Mouse (Mus musculus) heart, adult 2 months (tissue): ENCODE measurements around the gene Zfp367. TPM values are rescaled to one million over a fixed set of nuclear protein-coding genes. Genes with fewer than 3 reads are reported as not detected.
A peak's percentile ranks its signal among the peaks of the same experiment; 100 is the strongest.

Experiments
- DNase-seq, 2 experiments: peaks; one replicate each; pipeline ENCODE4 v3.0.0; 2021
- H3K27ac ChIP-seq: fragments of 200-600 bp; 2 replicates; pipeline ENCODE4 v1.8.1; 2022
- H3K27me3 ChIP-seq: fragments of 200-500 bp; 2 replicates; pipeline ENCODE4 v1.6.1; 2012; ENCODE audit warnings: mild to moderate bottlenecking, low read length, inconsistent platforms, mixed read lengths; ENCODE audit not compliant: control insufficient read depth, insufficient read depth
- H3K36me3 ChIP-seq: fragments of 200-500 bp; 2 replicates; pipeline ENCODE4 v1.6.1; 2012; ENCODE audit warnings: low read length, inconsistent platforms; ENCODE audit not compliant: control insufficient read depth, insufficient read depth
- H3K4me1 ChIP-seq: fragments of 200-500 bp; 2 replicates; pipeline ENCODE4 v1.6.1; 2011; ENCODE audit warnings: low read length; ENCODE audit not compliant: control insufficient read depth, insufficient read depth
- H3K4me3 ChIP-seq: fragments of 200-600 bp; 2 replicates; pipeline ENCODE4 v1.8.1; 2022
- H3K79me2 ChIP-seq: fragments of 200-500 bp; replicated peaks from 2 replicates; pipeline ENCODE4 v1.6.1; 2012; ENCODE audit warnings: mild to moderate bottlenecking, inconsistent platforms, low read length, moderate library complexity, mixed read lengths; ENCODE audit not compliant: control insufficient read depth, insufficient read depth
- H3K9ac ChIP-seq: fragments of 200-500 bp; 2 replicates; pipeline ENCODE4 v1.6.1; 2012; ENCODE audit warnings: low read depth, mild to moderate bottlenecking, control low read depth, inconsistent platforms, low read length, mixed read lengths
- CTCF ChIP-seq: fragments of 200-600 bp; IDR thresholded peaks from 2 replicates; pipeline ENCODE4 v1.8.1; 2022; ENCODE audit warnings: antibody characterized with exemption, mild to moderate bottlenecking, moderate library complexity
- EP300 ChIP-seq: fragments of 200-500 bp; IDR thresholded peaks from 2 replicates; pipeline ENCODE4 v1.6.1; 2011; ENCODE audit warnings: low read depth, low read length, control low read depth; ENCODE audit not compliant: insufficient read depth
- POLR2A ChIP-seq: fragments of 200-500 bp; IDR thresholded peaks from 2 replicates; pipeline ENCODE4 v1.6.1; 2011; ENCODE audit warnings: mild to moderate bottlenecking, low read depth, low read length, control low read depth; ENCODE audit not compliant: insufficient read depth
- WGBS: fragments of 180-500 bp; shearing (Covaris S2); methylation state at CpG from one replicate; pipeline ENCODE4 v1.1.7; 2018; 5-methylcytosine and 5-hydroxymethylcytosine counted together
- intact Hi-C: fragments of 180-260 bp; cut with DNase I; formaldehyde crosslinking; loops from one replicate; pipeline ENCODE4 v1.15.1; 2025
- polyA plus RNA-seq: library from polyadenylated mRNA; depleted of rRNA; stranded (reverse); fragments of >200 nt; gene quantifications from 2 replicates; pipeline ENCODE4 v1.2.3, GENCODE M21; 2012
- total RNA-seq, 2 experiments: library from RNA; stranded (reverse); gene quantifications; 2 replicates each; pipeline ENCODE4 v1.2.3; 2021

The Zfp367 gene
- total and polyA plus RNA-seq, 3 experiments: 14.4 to 23.0 (median 20.9) TPM

DNA sequence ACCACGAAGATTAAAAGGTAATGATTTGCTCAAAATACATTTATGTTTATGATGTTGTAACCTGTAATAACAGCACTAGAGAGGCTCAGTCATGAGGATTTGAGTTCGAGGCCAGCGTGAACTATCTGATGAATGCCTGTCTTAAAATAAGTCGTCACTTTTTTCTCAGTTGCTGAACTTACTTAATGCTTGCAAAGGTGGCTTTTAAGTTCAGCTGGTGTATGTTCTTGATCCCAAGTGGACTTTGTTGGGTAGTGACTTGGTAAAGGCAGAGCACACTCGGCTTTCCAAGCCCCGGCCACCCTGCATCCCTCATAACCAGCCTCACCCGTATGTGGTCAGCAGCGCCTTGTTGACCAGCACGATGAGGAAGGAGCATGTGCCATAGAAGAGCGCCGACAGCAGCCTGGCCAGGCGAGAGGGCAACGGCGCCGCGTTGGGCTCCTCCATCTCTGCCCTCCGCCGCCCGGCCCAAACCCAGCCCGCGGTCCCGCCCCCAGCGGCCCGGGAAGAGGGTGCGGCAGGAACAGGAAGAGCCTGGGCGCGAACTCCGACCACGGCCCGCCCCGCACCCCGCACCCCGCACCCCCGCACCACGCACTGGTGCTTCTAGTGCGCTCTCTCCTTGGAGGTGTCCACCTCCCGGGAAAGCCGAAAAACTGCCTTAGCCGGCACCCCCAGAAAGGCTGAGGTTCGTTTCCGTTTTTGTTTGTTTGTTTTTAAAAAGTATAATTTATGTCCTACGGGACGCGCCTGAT is 24.0 kb downstream of the Zfp367 start, which contains the start of gene Slc35d2:
Gene Slc35d2, minus strand, starts transcription at position 511 of the 758 bp plus-strand sequence.
- 5% methylated on average over 42 of the region's 44 CpGs for WGBS
- H3K9ac ChIP-seq: peak within 1 kb of the TSS; percentile 86
- H3K36me3 ChIP-seq: no peaks in the 10 kb centered on the region; the same call in 1 of the 2 replicates
- H3K4me1 ChIP-seq: peaks cover 2% of the 10 kb centered on the region; the same call in 1 of the 2 replicates
- H3K27ac ChIP-seq: peak within 1 kb of the TSS; percentile 89
- intact Hi-C loops: loop anchor here (1.0 kb wide), 1 partner anchor 29 kb away; no protein-coding TSS in a partner anchor
- H3K27me3 ChIP-seq: no peaks in the 10 kb centered on the region
- peak; percentile 87 to 88 for DNase-seq
- no peaks in the 10 kb centered on the region for H3K79me2 ChIP-seq
- peak within 1 kb of the TSS; percentile 72 for H3K4me3 ChIP-seq
- TF ChIP-seq EP300 (no peak), POLR2A (peak; percentile 73), CTCF (no peak; the same call in 1 of the 2 replicates)

DNA sequence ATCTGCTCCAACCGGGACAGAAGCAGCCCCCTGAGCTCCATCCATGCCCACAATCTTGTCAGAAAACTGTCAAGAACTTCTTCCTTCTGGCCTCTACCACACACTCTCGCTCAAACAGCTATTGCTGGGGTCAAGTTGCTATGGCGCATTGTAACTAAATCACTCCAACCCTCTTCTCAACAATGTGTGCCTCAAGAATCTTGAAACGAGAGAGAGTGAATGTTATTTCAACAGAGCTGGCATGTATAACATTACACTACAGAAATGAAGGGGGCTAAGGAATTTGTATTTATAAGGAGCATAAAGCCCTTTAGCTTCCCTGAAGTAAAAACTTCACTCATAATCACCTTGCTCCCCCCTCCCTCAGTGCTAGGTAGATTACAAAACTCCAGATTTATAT is 26.7 kb downstream of the Zfp367 start:
- no peaks in the 10 kb centered on the region for H3K36me3 ChIP-seq
- no peak overlapping the region for H3K9ac ChIP-seq
- no peaks in the 10 kb centered on the region for H3K79me2 ChIP-seq
- H3K4me3 ChIP-seq: no peak overlapping the region
- peaks cover 2% of the 10 kb centered on the region; the same call in 1 of the 2 replicates for H3K4me1 ChIP-seq
- intact Hi-C loops: no loop called here
- DNase-seq: no peak
- H3K27ac ChIP-seq: no peak overlapping the region
- TF ChIP-seq CTCF (no peak), EP300 (no peak), POLR2A (no peak)
- H3K27me3 ChIP-seq: no peaks in the 10 kb centered on the region
- WGBS: 91% methylated on average over 4 of the region's 4 CpGs

DNA sequence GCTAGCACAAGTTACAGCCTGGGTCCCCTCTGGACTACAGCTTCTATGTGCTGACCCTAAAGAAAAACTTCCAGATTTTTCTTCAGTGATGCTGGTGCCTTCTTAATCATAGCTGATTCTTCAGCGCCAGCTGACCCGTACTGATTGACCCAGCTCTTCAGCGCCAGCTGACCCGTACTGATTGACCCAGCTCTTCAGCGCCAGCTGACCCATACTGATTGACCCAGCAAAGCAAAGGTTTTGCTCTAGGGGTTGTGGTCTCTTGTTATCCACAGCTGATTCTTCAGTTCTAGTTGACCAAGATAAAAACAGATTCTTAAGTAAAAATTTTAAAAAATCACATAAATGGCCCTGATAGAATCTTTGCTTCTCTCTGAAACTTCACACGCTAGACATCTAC is 28.1 kb downstream of the Zfp367 start:
- no peaks in the 10 kb centered on the region for H3K27me3 ChIP-seq
- WGBS: 97% methylated on average over 6 of the region's 6 CpGs
- no peak for DNase-seq
- no peaks in the 10 kb centered on the region for H3K36me3 ChIP-seq
- peaks cover 1% of the 10 kb centered on the region; the same call in 1 of the 2 replicates for H3K4me1 ChIP-seq
- no peak overlapping the region for H3K27ac ChIP-seq
- TF ChIP-seq CTCF (no peak), EP300 (no peak), POLR2A (no peak)
- no peak overlapping the region for H3K4me3 ChIP-seq
- intact Hi-C loops: no loop called here
- no peak overlapping the region for H3K9ac ChIP-seq
- no peaks in the 10 kb centered on the region for H3K79me2 ChIP-seq

DNA sequence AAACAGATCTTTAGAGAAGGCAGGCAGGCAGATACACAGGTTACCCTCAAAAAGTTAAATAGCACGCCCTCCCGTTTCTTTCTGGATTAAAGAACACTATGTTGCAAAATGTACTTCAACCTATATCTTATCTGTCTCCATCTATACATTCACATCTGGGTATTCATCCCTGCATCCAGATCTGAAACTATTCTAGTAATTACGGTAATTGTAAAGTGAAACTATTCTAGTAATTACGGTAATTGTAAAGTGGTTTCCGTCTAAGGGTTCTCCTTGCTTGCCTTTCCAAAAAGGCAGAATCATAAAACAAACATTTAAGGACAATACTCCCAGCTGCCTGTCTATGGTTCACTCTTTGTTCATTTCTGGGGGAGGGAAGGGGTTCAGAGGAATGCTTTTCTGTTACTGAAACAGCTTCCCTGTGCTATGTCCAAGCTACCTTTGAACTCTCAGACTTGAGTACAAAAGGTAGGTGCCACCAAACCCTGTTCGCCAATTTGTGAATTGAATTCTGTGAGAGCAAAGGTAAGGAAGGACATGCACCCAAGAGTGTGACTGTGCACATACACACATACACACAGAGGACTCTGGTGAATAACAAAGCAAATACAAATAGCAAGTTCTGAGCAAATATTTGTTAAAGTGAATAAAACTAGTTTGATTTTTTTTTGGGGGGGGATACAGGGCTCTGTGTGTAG is 29.4 kb downstream of the Zfp367 start:
- Histone ChIP-seq H3K36me3 (no peaks in the 10 kb centered on the region), H3K27me3 (no peaks in the 10 kb centered on the region), H3K9ac (no peak overlapping the region), H3K79me2 (no peaks in the 10 kb centered on the region), H3K4me3 (no peak overlapping the region), H3K27ac (no peak overlapping the region), H3K4me1 (no peaks in the 10 kb centered on the region)
- intact Hi-C loops: no loop called here
- DNase-seq: no peak
- TF ChIP-seq CTCF: no peak
- no peak for TF ChIP-seq POLR2A
- TF ChIP-seq EP300: no peak
- 51% methylated on average over 6 of the region's 6 CpGs for WGBS

GRCm38 (mm10) chr13:64120760-64121159 is 32.2 kb downstream of the Zfp367 start:
- no peak overlapping the region for H3K9ac ChIP-seq
- intact Hi-C loops: no loop called here

DNA sequence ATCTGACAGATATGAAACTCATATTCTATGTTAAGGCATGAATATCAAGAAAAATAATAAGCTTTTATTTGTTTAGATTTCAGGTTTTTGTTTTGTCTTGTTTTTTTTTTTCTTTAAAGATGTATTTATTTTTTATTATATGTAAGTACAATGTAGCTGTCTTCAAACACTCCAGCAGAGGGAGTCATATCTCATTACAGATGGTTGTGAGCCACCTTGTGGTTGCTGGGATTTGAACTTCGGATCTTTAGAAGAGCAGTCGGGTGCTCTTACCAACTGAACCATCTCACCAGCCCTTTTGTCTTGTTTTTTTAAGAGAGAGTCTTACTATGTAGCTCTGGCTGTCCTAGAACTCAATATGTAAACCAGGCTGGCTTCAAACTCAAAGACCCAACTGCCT is 35.6 kb downstream of the Zfp367 start:
- Histone ChIP-seq H3K27me3 (no peaks in the 10 kb centered on the region), H3K27ac (no peak overlapping the region), H3K79me2 (no peaks in the 10 kb centered on the region), H3K4me1 (no peaks in the 10 kb centered on the region), H3K9ac (no peak overlapping the region), H3K36me3 (no peaks in the 10 kb centered on the region), H3K4me3 (no peak overlapping the region)
- no peak for DNase-seq
- TF ChIP-seq EP300 (no peak), CTCF (peak; percentile 53)
- WGBS: 65% methylated on average over 2 of the region's 2 CpGs
- intact Hi-C loops: no loop called here

More at GRCm38 (mm10) chr13:64120760-64121159, 32.2 kb downstream of the Zfp367 start:
- no peak overlapping the region for H3K27ac ChIP-seq
- WGBS: 83% methylated on average over 4 of the region's 4 CpGs
- H3K79me2 ChIP-seq: no peaks in the 10 kb centered on the region
- no peak for DNase-seq
- no peaks in the 10 kb centered on the region for H3K27me3 ChIP-seq
- no peaks in the 10 kb centered on the region for H3K36me3 ChIP-seq
- H3K4me1 ChIP-seq: no peaks in the 10 kb centered on the region
- no peak overlapping the region for H3K4me3 ChIP-seq
- no peak for TF ChIP-seq EP300
- TF ChIP-seq POLR2A: no peak
